Mouse (Mus musculus) adrenal gland, adult 2 months (tissue): Measurements from ENCODE around the gene Mcm3ap. TPM values are rescaled to one million over a fixed set of nuclear protein-coding genes. Genes with fewer than 3 reads are reported as not detected.

Source experiments
- DNase-seq: peaks from one replicate; pipeline ENCODE4 v3.0.0; 2021
- long read RNA-seq: library from polyadenylated mRNA; stranded (forward); transcript quantifications from one replicate; pipeline ENCODE4 v2.0.0, GENCODE M21; 2021
- polyA plus RNA-seq: library from polyadenylated mRNA; depleted of rRNA; stranded (reverse); fragments of >200 nt; gene quantifications from 2 replicates; pipeline ENCODE4 v1.2.3, GENCODE M21; 2012; rRNA removed
- total RNA-seq, 2 experiments: library from RNA; stranded (reverse); gene quantifications; 2 replicates each; pipeline ENCODE4 v1.2.3; 2021

Mcm3ap gene
- total RNA-seq (10 to 100 TPM; 24.3 to 29.5 TPM), polyA plus RNA-seq (12.1 and 13.3 TPM in 2 replicates)
- long read RNA-seq, full-length matches to known transcripts = 5 of 11 reads
- long read RNA-seq, partial matches to known transcripts = 5 of 11 reads
- long read RNA-seq, other reads (novel, unspliced or antisense) = 1 of 11 reads

GRCm38 (mm10) chr10:76468203-76469162, at the start of gene Mcm3ap, which contains the start of gene Ybey:
Gene Mcm3ap, plus strand, starts transcription at chr10:76468927.
Gene Ybey, minus strand, starts transcription at chr10:76469114.
- peak; percentile 91 for DNase-seq

DNA sequence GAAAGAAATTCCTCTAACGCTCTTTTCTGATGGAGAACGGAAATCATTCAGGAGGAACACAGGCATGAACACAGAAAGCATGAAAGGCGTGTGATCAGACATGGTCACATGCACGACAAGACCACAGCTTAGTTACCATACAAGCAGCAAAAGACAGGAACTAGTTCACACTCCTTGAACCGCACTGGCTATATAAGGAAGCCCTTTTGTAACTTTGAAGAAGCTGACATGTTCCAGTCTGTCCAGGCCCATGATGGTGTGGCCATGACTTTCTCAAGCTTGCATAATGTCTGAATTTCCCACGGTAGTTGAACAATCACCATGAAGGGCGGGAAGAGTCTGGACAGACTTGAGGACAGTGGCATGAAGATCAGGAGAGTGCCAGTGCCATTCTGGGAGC, 43.1 kb upstream of the Mcm3ap start:
- DNase-seq = no peak

DNA sequence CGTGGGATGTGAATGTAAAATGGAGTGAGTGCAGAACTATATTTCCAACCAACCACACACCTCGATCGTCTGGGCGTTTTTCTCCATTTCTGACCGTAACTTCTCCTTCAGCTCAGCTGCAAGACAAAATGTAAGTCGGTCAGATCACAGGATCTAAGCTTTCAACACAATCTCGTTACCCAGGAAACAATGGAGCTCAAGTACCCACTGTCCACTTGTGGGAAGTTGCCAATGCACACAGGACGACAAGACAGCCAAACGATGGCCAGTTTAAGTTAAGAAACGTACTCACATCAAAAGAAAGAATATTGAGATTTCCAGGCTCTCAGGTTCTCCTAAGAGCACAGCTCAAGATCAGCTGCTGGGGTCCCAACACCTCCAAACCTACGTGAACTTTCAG, 34.8 kb upstream of the Mcm3ap start:
- no peak for DNase-seq

DNA sequence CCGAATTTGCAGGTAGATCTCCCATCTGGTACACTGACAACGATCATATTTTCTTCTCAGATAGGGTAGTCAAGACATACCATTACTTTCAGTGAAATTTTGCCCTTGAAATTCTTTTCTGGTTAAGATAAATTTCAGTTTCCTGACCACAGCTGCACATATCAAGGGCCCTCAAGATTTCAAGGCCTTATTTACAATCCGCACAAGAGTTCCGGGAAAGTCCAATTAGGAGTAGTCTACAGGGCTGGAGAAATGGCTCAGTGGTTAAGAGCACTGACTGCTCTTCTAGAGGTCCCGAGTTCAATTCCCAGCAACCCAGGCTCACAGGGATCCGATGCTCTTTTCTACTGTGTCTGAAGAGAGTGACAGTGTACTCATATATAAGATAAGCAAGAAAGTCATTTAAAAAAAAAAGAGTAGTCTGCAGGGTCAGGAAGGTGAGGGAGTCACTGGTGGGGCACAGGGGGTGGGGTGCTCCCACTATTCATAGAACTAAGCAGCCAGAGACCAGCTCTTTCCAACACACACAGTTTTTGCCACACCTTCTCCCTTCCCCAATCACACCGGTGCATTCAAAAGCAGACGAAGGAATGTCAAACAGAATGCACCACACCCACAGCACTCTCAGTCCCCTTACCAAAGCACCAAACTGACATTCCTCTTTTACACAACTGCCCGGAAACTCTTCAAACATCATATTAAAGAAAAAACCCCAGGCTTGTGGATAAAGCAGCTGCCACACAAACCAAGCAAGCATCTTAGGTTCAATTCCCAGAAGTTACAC, 29.4 kb upstream of the Mcm3ap start:
- DNase-seq = no peak

- no peak for DNase-seq
Observed at GRCm38 (mm10) chr10:76440281-76440680, 28.4 kb upstream of the Mcm3ap start, which contains the start of gene AC141477.1. Gene AC141477.1, minus strand, starts transcription at chr10:76440444.

DNA sequence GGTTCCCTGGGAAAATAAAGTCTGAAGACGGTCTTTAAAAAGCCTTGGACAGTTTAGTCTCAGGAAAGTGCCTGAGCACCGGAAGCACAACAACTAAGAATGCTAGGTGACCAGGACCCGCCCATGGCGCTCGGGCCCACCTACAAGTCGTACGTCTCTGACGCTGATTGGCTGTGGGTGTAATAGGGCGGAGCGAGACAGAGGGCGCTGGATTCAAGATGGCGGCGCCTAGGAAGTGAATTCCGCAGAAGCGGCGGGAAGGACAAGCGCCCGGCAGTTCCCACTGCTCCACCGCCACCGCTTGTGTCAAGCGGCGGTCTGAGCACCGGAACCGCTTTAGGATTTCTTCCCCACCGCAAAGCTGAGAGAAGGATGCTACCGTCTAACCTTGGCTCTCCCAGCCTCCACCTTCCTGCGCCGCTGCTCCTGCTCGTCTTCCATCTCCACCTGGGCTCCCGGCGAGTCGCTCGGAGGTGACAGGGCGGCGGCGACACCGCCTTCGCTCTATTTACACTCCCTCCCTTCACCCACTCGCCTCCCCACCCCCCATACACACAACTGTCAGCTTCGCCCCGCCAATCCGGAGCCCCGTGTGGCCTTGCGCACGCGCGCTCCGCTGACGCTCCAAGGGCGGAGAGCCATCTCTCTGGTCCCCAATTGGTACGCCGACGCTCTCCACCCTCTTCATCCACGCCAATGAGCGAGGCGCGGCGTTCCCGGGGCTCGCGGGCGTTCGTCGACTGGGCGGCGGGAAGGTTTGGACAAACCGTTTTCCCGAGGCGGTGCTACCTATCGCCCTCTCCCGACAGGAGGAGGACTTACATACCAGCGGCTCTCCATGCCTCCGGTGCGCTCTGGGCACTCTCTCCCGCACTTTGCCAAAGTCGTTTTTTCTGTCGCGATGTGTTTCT, 26.3 kb upstream of the Mcm3ap start, which contains the start of gene Pcnt:
Pcnt (minus strand) TSS at position 609 of the 911 bp plus-strand sequence.
- DNase-seq = peak; percentile 99

GRCm38 (mm10) chr10:76445996-76446681, 22.6 kb upstream of the Mcm3ap start:
- DNase-seq = no peak

- no peak for DNase-seq
Observed at GRCm38 (mm10) chr10:76447406-76448229, 21.1 kb upstream of the Mcm3ap start.

DNA sequence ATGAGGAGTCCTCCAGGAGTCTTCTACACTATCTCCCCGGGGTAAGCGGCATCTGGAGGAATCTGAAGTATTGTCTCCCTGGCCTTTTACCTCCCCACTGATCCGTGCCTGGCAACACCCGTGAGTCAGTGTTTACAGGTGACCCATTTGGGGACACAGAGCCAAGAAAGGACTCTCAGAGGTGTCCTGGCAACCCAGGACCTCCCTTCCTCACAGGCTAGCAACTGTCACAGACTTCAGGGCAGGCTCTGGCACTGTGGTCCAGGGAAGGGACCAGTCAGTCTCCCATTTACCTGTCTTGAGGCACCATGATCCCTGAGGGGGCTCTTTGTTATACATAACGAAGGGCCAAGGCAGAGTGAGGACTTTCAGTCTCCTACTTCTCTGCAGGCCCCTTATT, 19.9 kb upstream of the Mcm3ap start, which contains the start of gene 2610028H24Rik:
2610028H24Rik (plus strand) TSS at position 231 of the 400 bp plus-strand sequence.
- DNase-seq = no peak

DNA sequence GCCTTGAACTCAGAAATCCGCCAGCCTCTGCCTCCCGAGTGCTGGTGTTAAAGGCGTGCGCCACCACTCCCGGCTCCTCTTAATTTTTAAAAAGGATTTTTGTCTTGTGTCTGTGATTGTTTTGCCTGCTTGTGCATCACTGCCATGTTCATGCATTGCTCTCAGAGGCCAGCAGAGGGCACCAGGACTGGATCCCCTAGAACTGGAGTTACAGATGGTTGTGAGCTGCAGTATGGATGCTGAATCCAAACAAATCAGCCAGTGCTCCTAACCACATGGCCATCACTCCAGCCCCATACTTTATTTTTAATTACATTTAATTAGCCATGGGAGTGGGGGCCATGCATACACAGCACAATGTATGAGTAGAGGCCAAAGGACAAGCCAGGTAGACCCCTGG, 13.4 kb upstream of the Mcm3ap start:
- DNase-seq = peak; percentile 25

DNA sequence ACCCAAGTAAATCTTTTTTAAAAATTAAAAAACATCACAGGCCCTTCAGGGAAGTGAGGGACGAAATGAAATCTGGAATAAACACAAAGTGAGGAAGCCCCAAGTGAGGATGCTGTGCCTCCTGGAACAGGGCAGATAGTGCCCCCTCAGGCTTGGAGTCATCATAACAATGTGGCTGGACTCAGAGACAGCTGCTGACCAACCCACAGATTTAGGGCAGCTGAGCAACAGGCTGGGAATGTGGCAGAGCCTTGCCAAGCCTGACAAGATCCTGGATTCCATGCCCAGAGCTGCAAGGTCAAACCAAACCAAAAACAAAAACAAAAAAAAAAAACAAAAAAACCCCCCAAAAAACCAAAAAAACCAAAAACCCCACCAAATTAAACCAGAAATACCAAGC, 7.5 kb upstream of the Mcm3ap start:
- peak; percentile 51 for DNase-seq

DNA sequence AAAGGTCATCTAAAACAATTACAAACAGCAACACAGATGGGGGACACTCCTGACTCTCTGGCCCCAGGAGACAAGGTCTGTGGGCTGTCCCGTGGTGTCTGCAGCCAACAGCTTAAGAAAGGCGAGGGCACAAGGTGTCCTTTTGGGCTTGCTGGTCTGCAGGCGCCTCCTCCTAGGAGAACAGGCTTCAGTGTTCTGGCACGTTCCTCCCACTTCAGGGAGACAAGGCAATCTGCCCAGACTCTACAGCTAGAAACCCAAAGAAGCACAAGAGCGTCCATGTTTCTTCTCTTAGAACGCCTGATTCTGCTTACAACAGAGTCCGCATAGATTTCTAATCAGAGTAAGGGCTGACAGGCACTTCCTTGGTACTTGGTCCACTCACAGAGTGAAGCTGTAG, 6.4 kb upstream of the Mcm3ap start:
- DNase-seq = no peak

- DNase-seq = no peak
Observed at GRCm38 (mm10) chr10:76462721-76463120, 6.0 kb upstream of the Mcm3ap start.

GRCm38 (mm10) chr10:76473759-76474158, 5.0 kb downstream of the Mcm3ap start:
- no peak for DNase-seq

GRCm38 (mm10) chr10:76480851-76481250, 12.1 kb downstream of the Mcm3ap start:
- no peak for DNase-seq

GRCm38 (mm10) chr10:76481480-76481879, 12.8 kb downstream of the Mcm3ap start:
- DNase-seq = no peak

DNA sequence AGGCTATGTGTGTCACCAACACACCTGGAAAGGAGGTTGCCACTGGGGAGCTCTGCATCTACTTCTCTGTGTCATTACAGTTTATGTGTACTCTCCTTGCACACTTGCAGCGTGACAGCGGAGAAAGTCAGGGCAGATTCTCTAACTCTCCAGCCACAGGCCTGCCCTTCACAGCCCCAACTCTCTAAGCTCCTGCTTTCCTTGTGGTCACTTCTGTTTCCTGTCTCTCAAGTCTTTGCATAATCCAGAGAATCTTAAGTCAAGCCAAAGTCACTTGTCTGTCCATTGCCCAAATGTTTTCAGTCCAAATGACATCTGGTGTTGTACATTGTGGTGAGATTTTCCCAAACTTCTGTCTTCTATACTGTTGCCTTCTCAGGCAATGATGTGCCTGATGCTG, 17.6 kb downstream of the Mcm3ap start:
- no peak for DNase-seq

- no peak for DNase-seq
Observed at GRCm38 (mm10) chr10:76488265-76488664, 19.5 kb downstream of the Mcm3ap start.

GRCm38 (mm10) chr10:76489205-76489604, 20.5 kb downstream of the Mcm3ap start:
- no peak for DNase-seq

GRCm38 (mm10) chr10:76493527-76493926, 24.8 kb downstream of the Mcm3ap start:
- DNase-seq = no peak
